Mouse (Mus musculus) midbrain, embryonic 15.5 days (tissue): ENCODE data around the gene Trpm2. TPM values are rescaled to one million over a fixed set of nuclear protein-coding genes. Genes with fewer than 3 reads are reported as not detected.

ENCODE experiments used
- ATAC-seq: fragments of 200-750 bp; cut with Nextera tagmentation; replicated peaks from 2 replicates; pipeline ENCODE4 v1.8.0; 2017; ENCODE audit warnings: moderate TSS enrichment
- H3K27ac ChIP-seq: fragments of 300-500 bp; sonication (generic); 2 replicates; pipeline ENCODE4 v1.5.1; 2015; ENCODE audit warnings: mild to moderate bottlenecking, inconsistent platforms
- H3K27me3 ChIP-seq: fragments of 300-500 bp; sonication (generic); replicated peaks from 2 replicates; pipeline ENCODE4 v1.6.1; 2015; ENCODE audit warnings: inconsistent platforms
- H3K36me3 ChIP-seq: fragments of 300-500 bp; sonication (generic); replicated peaks from 2 replicates; pipeline ENCODE4 v1.6.1; 2015; ENCODE audit warnings: inconsistent platforms
- H3K4me1 ChIP-seq: fragments of 300-500 bp; sonication (generic); 2 replicates; pipeline ENCODE4 v1.6.1; 2015; ENCODE audit warnings: inconsistent platforms
- H3K4me2 ChIP-seq: fragments of 300-500 bp; sonication (generic); 2 replicates; pipeline ENCODE4 v1.6.1; 2015; ENCODE audit warnings: inconsistent platforms, mild to moderate bottlenecking, moderate library complexity
- H3K4me3 ChIP-seq: fragments of 300-500 bp; sonication (generic); 2 replicates; pipeline ENCODE4 v1.5.1; 2015; ENCODE audit warnings: mild to moderate bottlenecking, inconsistent platforms
- H3K9ac ChIP-seq: fragments of 300-500 bp; sonication (generic); 2 replicates; pipeline ENCODE4 v1.6.1; 2015; ENCODE audit warnings: mild to moderate bottlenecking, inconsistent platforms
- H3K9me3 ChIP-seq: fragments of 300-500 bp; sonication (generic); 2 replicates; pipeline ENCODE4 v1.6.1; 2016; ENCODE audit warnings: inconsistent platforms
- WGBS: fragments of 180-500 bp; shearing (Covaris S2); methylation state at CpG from one replicate; pipeline ENCODE4 v1.1.7; 2015; ENCODE audit warnings: mixed read lengths; 5-methylcytosine and 5-hydroxymethylcytosine counted together
- polyA plus RNA-seq: library from polyadenylated mRNA; unstranded; fragments of >200 nt; fragmentation: Nextera tagmentation; extraction: Ambion mirVana; gene quantifications from 2 replicates; pipeline ENCODE4 v1.2.1, GENCODE M21; 2015

Trpm2 gene
- polyA plus RNA-seq, 1 experiment from 2014 or later: 6.1 TPM

DNA sequence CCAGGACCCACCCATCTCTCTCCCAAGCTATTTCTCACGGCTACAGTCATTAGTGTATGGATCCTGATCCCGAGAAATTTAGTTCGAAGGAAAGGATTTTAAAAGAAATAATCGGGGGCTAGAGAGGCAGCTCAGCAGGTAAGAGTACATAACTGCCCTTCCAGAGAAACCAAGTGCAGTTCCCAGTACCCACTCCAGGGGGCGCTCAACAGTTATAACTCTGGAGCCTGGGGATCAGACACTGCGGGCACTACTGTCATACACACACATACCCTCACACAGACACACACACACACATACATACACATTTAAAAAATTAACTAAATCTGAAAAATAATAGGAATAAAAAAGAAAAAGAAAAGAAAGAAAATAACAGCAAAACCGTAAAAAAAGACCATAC lies 44.2 kb downstream of the Trpm2 start:
- Histone ChIP-seq H3K4me1 (no peaks in the 10 kb centered on the region), H3K4me3 (no peak overlapping the region), H3K36me3 (no peaks in the 10 kb centered on the region), H3K27me3 (no peaks in the 10 kb centered on the region), H3K4me2 (no peak overlapping the region), H3K9me3 (no peaks in the 10 kb centered on the region), H3K27ac (no peak overlapping the region), H3K9ac (no peak overlapping the region)
- 44% methylated on average over 7 of the region's 7 CpGs for WGBS
- ATAC-seq: no peak

DNA sequence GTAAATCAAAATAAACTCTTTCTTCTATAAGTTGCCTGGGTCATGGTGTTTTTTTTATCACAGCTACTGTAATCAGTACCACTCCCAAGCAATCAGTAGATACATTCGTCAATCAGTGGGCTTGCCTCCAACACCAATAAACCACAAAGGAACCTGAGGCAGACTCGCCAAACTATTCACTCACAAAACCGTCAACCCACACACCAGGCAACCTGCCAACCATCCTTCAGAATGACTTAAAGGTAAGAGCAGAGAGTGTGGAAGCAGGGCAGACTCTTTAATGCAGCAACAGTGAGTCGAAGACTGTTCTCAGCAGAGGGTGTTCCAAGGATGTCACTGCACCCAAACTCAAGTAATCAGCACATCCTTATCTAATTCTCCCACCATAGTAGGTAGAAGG lies 47.7 kb downstream of the Trpm2 start:
- 85% methylated on average over 4 of the region's 4 CpGs for WGBS
- no peaks in the 10 kb centered on the region for H3K36me3 ChIP-seq
- ATAC-seq: no peak

DNA sequence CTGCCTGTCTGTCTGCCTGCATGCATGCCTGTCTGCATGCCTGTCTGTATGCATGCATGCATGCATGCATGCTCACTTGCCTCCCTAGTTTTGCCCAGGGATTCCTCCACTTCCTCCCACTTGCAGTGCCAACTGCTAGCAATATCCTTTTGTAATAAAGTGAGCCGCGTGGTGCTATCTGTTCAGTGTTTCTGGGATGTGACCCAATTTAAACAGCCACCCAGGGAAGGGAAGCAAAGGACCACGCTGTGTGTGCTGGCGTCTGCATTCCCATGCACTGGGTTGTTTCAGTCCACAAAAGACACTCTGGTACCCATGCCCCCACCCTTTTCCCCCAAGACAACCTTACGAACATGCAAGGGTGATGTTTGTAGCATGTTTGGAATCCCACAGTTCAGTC lies 49.4 kb downstream of the Trpm2 start:
- WGBS: 72% methylated on average over 5 of the region's 5 CpGs

More for the DNA sequence above, 47.7 kb downstream of the Trpm2 start:
- Histone ChIP-seq H3K4me1 (no peaks in the 10 kb centered on the region), H3K9me3 (no peaks in the 10 kb centered on the region), H3K4me3 (no peak overlapping the region), H3K9ac (no peak overlapping the region), H3K27me3 (no peaks in the 10 kb centered on the region), H3K27ac (no peak overlapping the region), H3K4me2 (no peak overlapping the region)

DNA sequence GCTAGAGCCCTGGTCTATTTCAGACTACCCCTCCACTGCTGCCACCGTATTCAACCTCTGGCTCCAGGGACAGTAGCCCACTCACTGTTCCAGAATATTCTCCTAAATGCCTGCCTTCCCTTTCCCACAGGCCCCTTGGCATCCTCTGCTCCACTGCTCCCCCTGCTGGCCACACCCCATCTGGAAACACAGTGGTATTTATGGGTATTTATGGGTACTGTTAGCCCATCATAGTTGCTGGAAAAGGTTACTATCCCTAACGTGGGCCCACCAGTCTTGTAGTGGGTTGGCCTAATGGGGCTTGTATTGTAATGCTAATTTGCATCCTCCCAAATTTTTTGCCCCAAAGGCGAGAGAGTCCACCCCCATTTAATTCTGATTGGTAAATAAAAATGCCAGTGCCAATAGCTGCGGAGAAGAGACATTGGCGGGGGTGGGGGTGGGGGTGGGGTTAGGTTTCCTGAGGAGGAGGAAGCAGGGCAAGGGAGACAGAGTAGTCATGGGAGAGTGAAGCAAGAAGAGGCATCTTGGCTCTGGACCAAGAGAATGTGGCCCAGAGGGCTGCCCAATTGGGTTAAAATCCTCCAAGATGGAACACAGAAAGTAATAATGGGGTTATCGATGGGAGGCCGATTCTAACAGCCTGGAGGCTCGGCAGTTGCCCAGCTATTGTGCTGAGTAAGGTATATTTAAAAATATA lies 53.6 kb downstream of the Trpm2 start:
- WGBS: 60% methylated on average over 8 of the region's 8 CpGs
- H3K4me2 ChIP-seq: no peak overlapping the region
- H3K4me1 ChIP-seq: no peaks in the 10 kb centered on the region
- no peak overlapping the region for H3K9ac ChIP-seq
- no peaks in the 10 kb centered on the region for H3K36me3 ChIP-seq
- no peak overlapping the region for H3K4me3 ChIP-seq
- no peak for ATAC-seq
- no peaks in the 10 kb centered on the region for H3K27me3 ChIP-seq
- no peak overlapping the region for H3K27ac ChIP-seq
- H3K9me3 ChIP-seq: no peaks in the 10 kb centered on the region

More for the DNA sequence above, 49.4 kb downstream of the Trpm2 start:
- Histone ChIP-seq H3K27ac (no peak overlapping the region), H3K4me3 (no peak overlapping the region), H3K36me3 (no peaks in the 10 kb centered on the region), H3K4me2 (no peak overlapping the region), H3K4me1 (no peaks in the 10 kb centered on the region), H3K9ac (no peak overlapping the region), H3K27me3 (no peaks in the 10 kb centered on the region), H3K9me3 (no peaks in the 10 kb centered on the region)
- ATAC-seq: no peak

DNA sequence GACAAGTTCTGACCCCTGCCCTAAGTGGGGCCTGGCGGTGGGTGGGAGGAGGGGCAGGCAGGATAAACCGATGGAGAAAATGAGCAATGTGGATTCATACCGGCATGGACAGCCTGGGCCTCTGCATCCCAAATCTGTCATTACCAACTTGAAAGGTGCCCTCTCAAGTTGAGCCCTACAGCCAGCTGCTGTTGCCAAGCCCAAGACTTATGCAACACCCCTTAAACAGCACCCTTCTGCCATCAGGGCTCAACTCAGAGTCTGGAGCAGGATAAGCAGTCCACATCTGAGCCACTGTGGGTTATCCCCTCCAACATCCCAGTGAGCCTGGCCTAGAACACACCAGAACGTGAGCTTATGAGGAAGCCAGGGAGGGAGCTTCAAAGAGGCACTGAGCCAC lies 57.1 kb downstream of the Trpm2 start:
- no peak overlapping the region for H3K4me3 ChIP-seq

DNA sequence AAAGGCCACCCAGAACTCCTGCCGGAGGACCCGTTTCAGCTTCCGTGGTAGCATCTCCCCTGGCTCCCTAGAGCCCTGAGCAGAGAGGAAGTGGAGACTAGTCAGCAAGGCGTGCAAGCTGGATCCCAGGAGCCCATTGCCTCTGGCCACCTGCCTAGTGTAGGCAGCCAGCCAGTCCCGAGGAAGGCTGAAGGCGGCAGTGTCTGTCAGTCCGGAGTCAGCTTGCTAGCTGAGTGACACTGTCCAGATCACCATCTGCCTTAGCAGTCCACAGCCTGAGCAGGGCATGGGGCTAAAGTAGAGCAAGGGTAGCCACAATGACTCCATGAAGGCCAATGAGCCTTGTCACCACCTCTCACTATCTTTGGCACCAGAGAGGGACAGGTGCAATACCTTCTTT lies 57.8 kb downstream of the Trpm2 start:
- H3K4me3 ChIP-seq: no peak overlapping the region
- no peak for ATAC-seq
- no peak overlapping the region for H3K9ac ChIP-seq
- no peak overlapping the region for H3K27ac ChIP-seq
- no peak overlapping the region for H3K4me2 ChIP-seq
- H3K4me1 ChIP-seq: no peaks in the 10 kb centered on the region
- WGBS: 74% methylated on average over 7 of the region's 7 CpGs
- no peaks in the 10 kb centered on the region for H3K36me3 ChIP-seq
- H3K9me3 ChIP-seq: no peaks in the 10 kb centered on the region
- no peaks in the 10 kb centered on the region for H3K27me3 ChIP-seq

More for the DNA sequence above, 57.1 kb downstream of the Trpm2 start:
- Histone ChIP-seq H3K27me3 (no peaks in the 10 kb centered on the region), H3K9me3 (no peaks in the 10 kb centered on the region), H3K9ac (no peak overlapping the region), H3K4me1 (no peaks in the 10 kb centered on the region), H3K27ac (no peak overlapping the region), H3K36me3 (no peaks in the 10 kb centered on the region), H3K4me2 (no peak overlapping the region)
- no peak for ATAC-seq
- WGBS: 74% methylated on average over 4 of the region's 4 CpGs

DNA sequence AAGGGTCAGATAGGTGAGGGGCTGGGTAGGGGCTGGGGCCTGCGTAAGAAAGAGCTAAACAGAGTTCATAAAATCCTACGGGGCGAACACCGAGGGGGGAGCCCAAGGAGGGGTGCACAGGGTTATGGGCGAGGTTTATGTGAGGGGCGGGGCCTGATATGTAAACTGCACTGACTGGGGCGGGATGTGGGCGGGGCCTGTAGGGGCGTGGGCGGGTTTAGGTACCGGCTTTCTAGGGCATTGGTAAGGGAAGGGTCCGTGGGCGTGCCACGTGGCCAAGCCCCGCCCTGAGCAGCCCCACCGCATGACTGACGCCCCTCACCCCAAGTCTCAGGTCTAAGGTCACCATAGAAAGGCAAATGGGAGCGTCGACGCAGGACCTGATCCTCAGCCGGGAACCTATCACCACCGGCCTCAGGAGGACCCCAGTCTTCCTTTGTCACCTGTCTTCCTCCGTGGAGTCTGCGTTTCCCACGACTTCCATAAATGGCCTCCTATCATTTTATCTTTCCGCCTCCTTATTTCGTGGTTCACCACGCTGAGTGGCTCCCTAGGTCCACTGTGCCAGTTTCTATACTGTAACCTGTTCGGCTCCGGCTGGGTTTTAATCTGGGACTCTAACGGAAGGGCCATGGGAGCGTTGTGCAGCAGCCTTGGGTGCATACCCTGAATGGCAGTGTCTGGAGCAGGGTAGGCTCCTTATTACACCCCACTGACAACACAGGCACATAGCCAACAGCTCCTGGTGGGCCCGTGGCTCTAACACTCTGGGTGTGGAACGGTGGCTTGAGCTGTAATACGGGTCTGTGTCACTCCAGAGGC lies 67.3 kb downstream of the Trpm2 start:
- peak overlapping the region; percentile 65 for H3K4me2 ChIP-seq
- no peaks in the 10 kb centered on the region for H3K9me3 ChIP-seq
- ATAC-seq: peak; percentile 90
- 4% methylated on average over 35 of the region's 35 CpGs for WGBS
- H3K27me3 ChIP-seq: no peaks in the 10 kb centered on the region
- peaks cover 16% of the 10 kb centered on the region for H3K4me1 ChIP-seq
- no peaks in the 10 kb centered on the region for H3K36me3 ChIP-seq
- H3K4me3 ChIP-seq: peak overlapping the region; percentile 64
- H3K27ac ChIP-seq: peak overlapping the region; percentile 64
- H3K9ac ChIP-seq: peak overlapping the region; percentile 69

DNA sequence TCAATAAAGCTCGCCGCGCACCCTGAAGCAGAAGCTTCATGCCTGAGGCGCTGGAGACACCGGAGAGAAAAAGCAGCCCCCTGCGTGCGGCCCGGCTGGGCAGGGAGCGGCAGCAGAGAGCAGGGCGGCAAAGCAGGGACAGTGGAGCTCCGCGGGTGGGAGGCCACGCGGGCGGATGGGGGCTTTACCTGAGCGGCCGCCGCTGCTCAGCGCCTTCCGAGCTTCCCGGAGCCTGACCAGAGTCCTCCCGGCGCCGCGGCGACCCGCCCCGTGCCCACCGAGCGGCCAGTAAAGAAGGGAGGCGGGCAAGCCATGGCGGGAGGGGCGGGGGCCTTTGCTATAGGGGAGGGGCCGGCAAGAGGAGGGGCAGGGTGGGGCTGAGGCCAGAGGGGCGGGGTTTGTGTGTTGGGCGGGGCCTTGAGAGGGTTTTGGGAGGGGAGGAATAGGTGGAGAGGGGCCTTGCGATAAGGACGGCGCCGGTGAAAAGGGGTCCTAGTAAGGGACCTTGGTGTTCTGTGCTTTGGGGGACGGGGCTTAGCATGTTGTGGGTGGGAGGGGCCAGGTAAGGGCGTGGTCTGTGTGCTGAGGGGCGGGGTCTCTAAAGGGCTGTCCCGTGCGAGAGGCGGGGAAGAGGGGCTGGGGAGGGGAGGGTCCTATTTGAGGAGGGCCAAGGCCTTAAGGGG lies 68.0 kb downstream of the Trpm2 start, which contains the start of gene Lrrc3:
Gene Lrrc3, minus strand, starts transcription at position 326 of the 683 bp plus-strand sequence.
- Histone ChIP-seq H3K4me2 (peak within 1 kb of the TSS; percentile 65), H3K27ac (peak within 1 kb of the TSS; percentile 76), H3K9ac (peak within 1 kb of the TSS; percentile 69), H3K4me3 (peak within 1 kb of the TSS; percentile 64), H3K27me3 (no peaks in the 10 kb centered on the region), H3K9me3 (no peaks in the 10 kb centered on the region), H3K4me1 (peaks cover 16% of the 10 kb centered on the region), H3K36me3 (no peaks in the 10 kb centered on the region)
- WGBS: under 1% methylated on average over 42 of the region's 46 CpGs
- ATAC-seq: peak; percentile 79

DNA sequence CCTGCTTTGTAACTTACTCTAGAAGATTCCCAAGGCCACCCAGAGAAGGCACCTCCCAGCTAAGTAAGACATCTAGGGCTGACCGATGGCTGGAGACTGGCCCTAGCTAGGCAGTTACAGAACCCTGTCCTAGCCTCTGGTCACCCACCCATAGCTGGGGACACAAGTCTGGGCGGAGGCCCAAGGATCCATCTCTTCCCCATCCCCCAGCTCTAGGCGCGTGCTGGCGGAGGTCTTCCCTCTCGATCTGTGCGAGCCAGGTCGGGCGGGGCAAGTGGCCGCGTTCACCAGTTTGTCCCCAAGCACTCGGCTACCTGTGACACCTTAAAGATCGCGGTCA lies 68.5 kb downstream of the Trpm2 start:
- Histone ChIP-seq H3K27me3 (no peaks in the 10 kb centered on the region), H3K4me3 (peak overlapping the region; percentile 64), H3K9ac (peak overlapping the region; percentile 69), H3K4me1 (peaks cover 16% of the 10 kb centered on the region), H3K36me3 (no peaks in the 10 kb centered on the region), H3K4me2 (peak overlapping the region; percentile 65), H3K9me3 (no peaks in the 10 kb centered on the region), H3K27ac (peak overlapping the region; percentile 76)
- WGBS: 2% methylated on average over 14 of the region's 14 CpGs
- peak; percentile 48 for ATAC-seq

DNA sequence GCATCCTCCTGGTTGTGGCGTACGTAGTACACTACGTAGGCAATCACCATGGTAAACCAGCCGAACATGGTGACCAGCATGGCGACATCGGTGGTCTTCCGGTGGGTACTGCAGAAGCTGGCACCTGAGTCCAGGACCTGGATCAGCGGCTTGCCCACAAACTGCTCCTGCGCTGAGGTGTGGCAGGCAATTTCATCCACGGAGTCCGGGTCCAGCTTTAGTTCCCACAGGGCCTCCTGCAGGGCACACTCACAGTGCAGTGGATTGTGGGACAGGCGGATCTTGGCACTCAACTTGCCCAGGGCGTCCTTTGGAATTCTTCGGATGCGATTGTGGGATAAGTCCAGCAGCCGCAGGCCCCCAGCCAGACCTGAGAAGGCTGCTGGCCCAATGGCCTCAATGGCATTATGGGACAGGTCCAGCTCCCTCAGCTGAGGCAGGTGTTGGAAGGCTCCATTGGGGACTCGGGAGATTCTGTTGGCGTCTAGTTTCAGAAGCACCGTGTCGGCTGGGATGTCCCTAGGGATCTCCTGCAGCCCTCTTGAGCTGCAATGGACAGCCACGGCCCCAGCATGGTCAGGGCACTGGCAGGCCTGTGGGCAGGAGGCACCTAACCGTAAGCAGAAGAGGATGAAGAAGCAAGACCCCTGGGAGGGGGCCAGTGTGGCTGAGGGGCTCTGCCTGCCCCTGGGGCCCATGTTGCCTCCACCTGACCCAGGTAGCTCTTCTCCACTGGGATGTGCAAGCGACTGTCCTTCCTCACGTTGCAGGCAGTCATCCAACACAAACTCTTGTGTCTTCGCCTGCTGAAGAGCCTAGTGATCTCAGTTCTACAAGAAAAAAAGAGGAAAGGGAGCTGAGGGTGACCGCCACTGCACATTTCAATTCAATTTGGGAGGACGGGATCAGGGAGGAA lies 69.2 kb downstream of the Trpm2 start:
- Histone ChIP-seq H3K4me2 (peak overlapping the region; percentile 65), H3K4me3 (peak overlapping the region; percentile 64), H3K9me3 (no peaks in the 10 kb centered on the region), H3K36me3 (no peaks in the 10 kb centered on the region), H3K9ac (peak overlapping the region; percentile 69), H3K27me3 (no peaks in the 10 kb centered on the region), H3K27ac (peak overlapping the region; percentile 76; the same call in 1 of the 2 replicates), H3K4me1 (peaks cover 18% of the 10 kb centered on the region)
- WGBS: 84% methylated on average over 27 of the region's 27 CpGs
- ATAC-seq: no peak

DNA sequence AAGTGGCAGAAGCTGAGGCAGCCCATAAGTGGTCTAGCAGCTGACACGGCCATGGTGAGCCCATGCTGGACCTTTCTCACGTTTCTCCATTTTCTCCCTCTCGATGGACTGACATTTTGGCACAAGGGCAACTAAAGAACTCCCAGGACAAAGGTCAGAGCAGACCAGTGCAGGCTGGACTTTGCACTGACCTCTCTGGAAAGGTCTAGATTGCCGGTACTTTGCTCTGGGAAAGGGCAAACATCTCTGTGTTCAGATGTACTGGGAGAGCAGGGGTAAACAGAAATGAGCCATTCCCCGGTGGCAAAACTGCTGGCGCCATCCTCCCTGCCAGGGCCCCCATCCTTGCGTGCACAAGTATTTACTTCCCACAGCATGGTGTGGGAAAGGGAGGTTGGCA lies 70.2 kb downstream of the Trpm2 start:
- Histone ChIP-seq H3K4me2 (no peak overlapping the region), H3K4me3 (no peak overlapping the region), H3K4me1 (peaks cover 24% of the 10 kb centered on the region), H3K27me3 (no peaks in the 10 kb centered on the region), H3K9ac (no peak overlapping the region), H3K36me3 (no peaks in the 10 kb centered on the region), H3K27ac (no peak overlapping the region), H3K9me3 (no peaks in the 10 kb centered on the region)
- 86% methylated on average over 7 of the region's 7 CpGs for WGBS
- ATAC-seq: no peak
